Mouse (Mus musculus): ENCODE data around the gene Snx13.

The Snx13 gene

DNA sequence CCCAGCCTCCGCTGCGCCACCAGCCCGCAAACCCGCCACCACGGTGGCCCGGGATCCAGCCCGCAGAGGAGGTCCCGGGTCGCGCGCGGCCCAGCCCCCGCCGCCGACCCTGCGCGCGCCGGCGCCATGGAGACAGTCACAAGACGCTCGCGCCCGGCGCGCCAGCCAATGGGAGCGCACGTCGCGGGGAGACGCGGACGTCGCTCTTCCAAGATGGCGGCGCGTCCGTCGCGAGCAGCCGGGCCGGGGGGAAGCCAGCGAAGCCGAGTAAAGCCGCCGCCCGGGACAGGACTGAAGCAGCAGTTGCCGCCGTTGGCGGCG is at the start of gene Snx13:
TSS of gene Snx13 (plus strand) at position 188 of the 321 bp plus-strand sequence.
- peak; percentile 93 for DNase-seq

- DNase-seq, result no peak
These were observed 49.3 kb upstream of the Snx13 start for GRCm38 (mm10) chr12:34997597-34998182.

- no peak for DNase-seq
These were observed 48.1 kb upstream of the Snx13 start for GRCm38 (mm10) chr12:34998778-34999467.

DNA sequence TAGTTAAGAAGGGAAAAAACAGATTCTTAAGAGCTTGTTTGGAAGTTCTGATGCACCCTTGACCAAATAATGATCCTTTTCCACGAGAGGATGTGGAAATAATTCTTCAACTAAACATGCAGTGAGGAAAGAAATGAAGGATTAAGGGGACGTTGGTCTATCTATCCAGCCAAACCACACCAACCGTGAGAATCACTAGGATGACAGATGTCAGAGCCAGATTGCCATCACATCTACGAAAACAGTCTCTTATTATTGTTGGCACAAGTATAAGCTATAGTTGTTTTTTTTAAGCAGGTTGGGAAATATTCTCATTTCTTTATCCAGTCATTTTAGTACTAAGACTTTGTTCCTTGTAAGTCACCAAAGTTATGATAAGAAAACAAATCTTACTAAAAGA is 46.7 kb upstream of the Snx13 start:
- no peak for DNase-seq

DNA sequence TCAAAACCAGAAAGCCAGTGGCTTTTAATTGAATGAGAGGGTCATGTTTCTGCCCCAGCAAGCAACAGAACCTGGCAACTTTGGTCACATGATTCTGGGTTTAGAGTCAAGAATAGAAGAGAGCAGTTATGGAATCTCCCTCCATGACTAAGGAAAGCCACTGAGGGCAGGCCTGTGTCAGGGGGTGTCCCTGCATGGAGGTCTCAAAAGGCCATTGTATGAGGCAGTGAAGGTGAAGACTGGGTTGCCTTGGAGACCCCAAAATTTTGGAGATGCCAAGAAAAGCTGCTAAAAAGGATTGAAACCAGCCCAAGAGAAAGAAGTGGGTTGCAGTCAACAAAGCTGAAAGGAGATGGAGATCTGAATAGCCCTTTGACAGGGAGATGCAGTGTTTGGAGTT is 41.2 kb upstream of the Snx13 start:
- no peak for DNase-seq

DNA sequence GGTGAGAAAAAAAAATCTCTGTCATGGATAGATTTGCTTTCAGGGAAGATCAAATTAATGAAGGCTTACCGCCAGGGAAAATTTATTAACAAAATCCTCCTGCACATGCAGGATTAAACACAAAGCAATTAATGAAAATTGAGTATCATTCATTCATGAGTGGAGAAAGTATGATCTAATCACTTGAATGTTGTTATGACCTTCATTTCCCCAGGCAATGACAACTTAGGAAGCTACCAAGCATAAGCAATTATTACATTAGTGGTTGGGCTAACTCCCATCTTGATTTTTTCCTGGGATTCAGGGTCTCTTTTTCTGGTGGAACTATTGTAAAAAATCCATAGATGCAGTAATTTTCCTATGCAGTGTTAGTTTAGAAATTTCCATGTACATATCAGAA is 39.1 kb upstream of the Snx13 start:
- DNase-seq, result no peak

GRCm38 (mm10) chr12:35008340-35009137 is 38.4 kb upstream of the Snx13 start:
- DNase-seq, result no peak

DNA sequence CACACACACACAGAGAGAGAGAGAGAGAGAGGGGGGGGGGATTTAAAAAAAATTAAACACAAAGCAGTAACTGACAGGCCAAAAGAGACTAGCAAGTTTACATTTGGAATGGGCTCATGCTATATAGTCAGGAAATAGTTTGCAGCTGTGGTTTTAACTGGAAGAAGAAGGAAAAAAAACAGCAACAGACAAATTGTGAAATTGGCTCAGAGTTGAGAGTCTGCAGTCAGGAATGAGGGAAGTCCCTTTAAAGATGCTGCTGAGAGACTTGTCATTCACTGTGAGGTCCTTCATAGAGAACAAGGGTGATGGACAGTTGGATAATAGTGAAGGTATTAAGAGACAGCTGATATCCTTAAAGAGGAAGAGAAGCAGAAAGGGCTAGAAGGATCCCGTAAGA is 35.5 kb upstream of the Snx13 start:
- no peak for DNase-seq

GRCm38 (mm10) chr12:35013950-35014349 is 33.0 kb upstream of the Snx13 start:
- DNase-seq, result no peak

DNA sequence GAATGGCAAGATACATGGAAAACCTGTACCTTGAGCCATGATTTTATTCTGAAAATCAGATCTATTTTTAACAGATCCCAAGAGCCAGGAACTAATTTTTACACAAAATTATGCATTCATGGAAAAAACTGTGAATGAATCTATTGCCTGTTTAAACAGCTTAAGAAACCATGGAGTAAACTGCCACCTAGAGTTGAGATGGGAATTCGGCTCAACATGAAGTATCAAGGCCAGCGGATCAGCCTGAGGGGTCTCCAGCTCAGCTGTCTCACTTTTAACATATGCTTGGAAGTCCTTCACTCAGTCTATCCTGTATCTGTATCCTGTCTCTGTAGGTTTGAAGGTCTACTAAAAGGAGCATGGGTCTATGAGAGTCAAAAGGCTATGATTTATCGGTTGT is 30.9 kb upstream of the Snx13 start:
- DNase-seq, result no peak

DNA sequence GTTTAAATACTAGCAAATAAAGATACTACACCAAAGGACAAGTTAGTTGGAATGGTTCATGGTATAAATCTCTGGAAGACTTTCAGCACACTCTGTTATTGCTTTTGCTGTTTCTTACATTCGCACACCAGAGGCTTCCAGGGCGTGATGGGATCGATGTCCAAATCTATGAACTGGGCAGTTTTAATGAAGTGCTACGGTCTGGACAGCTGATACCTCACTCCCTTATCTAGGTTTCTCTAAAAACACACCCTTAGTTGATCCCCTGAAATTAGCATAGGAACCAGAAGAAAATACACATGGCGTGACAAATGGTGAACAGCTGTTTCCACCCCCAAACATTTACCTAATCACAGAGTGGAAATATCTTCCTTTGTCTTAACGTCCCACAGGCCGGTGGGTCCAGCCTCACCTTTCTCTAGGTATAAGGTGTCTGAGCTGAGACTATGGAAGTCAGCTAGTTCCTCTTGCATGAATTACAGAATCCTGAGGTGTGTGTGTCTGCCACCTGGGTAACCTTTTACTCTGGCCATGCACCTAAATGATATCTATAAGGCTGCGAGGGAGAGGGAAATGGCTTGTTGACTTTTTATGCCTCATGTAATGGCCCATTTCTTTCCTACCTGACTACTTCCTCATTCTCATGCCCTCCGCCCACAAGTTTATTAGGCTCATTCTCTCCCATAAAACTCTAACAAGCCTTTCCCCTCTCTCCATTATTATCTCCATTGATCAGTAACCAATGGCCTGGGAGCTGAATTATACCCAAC is 30.3 kb upstream of the Snx13 start:
- DNase-seq, result no peak

GRCm38 (mm10) chr12:35018679-35019237 is 28.2 kb upstream of the Snx13 start:
- DNase-seq, result no peak

GRCm38 (mm10) chr12:35021285-35021684 is 25.7 kb upstream of the Snx13 start:
- no peak for DNase-seq

DNA sequence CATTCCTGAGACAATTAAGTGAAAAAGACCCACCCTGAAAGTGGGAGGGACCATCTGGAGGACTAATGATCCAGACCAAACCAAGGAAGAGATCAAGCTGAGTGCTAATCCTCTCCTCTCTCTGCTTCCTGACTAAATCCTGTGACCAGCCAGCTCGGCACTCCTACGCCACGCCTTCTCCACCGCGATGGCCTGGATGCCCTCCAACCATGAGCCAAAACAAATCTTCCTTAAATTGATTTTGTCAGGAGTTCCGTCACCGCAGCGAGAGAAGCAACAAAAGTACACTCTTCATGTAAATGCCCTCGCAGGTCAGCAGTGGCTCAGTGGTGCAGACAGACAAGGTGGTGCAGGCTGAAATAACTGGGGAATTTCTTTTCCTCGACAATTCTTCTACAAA is 24.9 kb upstream of the Snx13 start:
- no peak for DNase-seq

GRCm38 (mm10) chr12:35025916-35026432 is 21.0 kb upstream of the Snx13 start:
- DNase-seq, result no peak

GRCm38 (mm10) chr12:35027533-35027932 is 19.5 kb upstream of the Snx13 start:
- no peak for DNase-seq

GRCm38 (mm10) chr12:35038668-35039570 is 8.1 kb upstream of the Snx13 start:
- DNase-seq, result no peak

- DNase-seq, result no peak
These were observed 7.4 kb upstream of the Snx13 start for GRCm38 (mm10) chr12:35039571-35039936.

DNA sequence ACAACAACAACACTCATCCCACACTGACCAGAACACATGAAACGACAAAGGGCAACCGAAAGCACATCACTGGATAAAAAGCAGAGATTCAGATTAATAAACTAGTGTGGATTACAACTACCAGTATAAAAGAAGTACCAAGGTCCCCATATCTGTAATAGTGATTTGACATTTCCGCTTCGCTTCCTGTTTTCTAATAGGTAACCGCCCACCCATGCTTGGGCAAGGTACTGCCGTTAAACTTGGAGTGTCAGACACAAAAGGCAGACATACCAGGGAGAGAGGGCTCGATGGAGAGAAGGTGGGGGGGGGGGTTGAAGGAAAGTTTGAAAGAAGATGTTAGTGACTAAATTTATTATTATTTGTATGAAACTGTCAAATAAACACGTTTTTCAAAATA is 5.0 kb upstream of the Snx13 start:
- DNase-seq, result no peak

DNA sequence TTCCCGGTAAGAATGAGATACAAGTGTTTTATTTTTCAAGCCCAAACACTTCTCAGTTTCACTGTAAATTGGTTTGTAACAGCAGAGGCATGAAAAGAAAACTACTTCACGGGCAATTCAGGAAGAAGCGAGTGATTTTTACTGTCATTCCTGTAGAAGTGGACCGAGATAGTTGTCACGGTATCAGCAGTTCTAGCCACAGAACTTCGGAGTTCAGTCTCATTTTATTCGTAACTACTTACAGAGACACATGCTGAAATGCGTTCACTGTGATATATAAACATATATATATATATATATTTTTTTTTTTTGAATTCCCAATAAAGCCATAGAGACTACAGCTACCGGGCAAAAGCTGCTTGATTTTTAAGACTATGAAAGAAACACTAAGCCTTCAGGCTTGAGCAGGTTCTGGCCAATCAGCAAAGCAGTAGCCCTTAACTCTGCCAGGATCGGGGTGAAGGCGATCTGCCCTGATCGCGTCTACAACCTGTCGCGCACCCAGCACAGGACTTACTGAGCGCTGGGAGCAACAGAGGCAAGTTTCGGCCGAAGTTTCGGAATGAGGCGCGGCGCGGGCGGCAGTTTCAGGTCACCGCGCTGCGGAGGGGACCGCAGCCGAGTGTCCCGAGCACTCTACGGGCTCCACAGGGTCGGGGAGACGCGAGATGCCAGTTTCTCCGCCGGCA is 532 bp upstream of the Snx13 start:
- DNase-seq, result no peak
